Mouse (Mus musculus) urinary bladder, postnatal 25 days (tissue): ENCODE data around the gene AU040320.

Source experiments
- DNase-seq: peaks from one replicate; pipeline ENCODE4 v3.0.0; 2022; ENCODE audit warnings: low spot score

Gene AU040320

DNA sequence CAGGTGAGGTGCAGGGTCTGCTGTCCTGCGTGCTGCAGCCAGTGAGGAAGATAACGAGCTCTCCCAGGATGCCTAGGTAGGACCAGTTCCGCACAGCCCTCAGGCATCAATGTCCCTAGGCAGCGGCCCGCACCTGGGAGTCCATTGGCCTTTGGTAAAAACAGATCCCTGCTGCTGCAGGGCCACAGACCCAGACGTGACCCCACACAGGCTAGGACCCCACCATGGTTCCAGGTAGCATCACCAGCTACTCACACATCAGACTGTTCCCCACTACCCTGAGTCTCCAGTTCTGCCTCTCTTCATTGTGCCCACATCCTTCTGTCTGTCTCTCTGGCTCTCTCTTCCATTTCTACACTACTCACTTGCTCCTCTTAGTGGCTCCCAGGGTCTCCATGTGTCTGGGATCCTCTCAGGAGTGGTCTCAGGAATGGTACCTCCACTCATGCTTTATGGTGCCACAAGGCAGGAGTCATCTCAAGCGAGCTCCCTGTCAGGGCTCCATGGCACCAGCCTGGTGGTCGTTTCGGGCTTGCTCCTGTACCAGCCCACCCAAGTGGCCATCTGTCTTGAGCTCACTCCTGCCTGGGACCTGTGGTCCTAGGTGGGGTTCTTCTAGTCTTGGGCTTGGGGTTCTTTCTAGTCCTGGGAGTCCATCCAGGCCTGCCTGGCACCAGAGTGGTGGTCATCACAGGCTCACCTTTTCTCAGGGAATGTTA, 107.1 kb downstream of the AU040320 start:
- no peak for DNase-seq

DNA sequence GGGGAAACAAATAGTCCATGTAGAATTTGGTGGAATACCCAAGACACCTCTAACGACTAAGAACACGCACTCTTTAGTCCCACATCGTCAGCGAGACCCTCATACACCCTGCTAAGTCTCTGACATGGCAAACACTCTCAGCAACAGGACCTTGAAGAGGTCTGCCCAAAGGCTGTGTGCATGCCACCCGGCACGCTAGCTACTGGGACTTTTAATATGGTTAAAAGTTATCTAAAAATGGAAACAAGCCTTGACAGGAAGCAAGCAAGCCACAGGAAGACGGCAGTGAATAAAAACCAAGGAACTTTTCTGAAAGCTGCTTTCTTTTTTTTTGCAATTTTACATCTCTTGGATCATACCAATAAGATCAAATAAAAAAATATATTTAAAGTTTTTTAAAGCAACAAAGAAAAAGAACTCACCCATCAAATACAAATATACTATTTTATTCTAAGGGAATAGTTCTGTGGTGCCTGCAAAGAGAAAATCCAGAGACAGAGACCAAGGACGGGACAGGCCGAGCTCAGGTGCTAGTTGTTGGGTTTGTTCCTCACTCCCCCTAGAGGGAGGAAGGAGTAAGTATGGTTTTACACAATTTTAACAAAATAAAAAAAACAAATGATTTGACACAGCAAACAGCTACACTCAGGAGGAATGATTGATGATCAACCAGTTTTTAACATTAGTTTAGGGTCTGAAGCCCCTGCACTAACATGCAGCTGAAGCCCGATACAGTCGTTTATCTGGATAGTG, 108.3 kb downstream of the AU040320 start:
- DNase-seq = no peak

DNA sequence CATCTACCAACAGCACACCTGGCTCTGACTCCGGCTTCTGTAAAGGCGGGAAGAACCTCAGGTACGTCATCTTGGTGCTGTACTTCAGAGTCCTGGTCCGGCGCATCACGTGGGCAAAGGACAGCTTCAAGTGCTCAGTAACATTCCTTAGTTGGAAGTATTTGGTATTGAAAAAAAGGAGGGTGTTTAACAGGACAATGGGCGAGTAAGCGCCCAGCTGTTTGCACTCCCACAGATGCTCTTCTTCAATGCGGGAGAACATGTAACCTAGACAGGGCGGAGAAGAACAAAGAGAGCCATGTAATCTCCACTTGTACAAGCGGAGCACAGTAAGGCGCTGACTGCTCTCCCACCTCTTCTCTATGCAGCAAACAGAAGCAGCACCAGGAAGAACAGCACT, 115.4 kb downstream of the AU040320 start:
- DNase-seq = no peak

DNA sequence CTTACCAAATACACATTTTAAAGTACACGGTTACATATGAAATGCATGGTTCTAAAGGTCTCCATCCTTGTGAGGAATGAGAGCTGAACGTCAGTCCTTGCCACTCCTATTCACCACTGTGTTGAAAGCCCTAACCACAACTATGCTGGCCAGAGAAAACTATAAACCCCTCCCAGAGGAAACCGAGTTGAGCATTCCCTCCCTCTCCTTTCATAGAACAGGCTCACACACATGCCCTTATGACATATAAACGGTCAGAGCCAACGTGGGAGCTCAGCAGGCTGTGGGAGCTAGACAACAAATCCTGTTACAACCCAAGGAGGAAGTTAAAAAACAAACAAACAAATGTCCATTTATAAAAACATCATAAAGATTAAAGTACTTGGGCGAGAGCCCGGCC, 119.4 kb downstream of the AU040320 start:
- DNase-seq = no peak

DNA sequence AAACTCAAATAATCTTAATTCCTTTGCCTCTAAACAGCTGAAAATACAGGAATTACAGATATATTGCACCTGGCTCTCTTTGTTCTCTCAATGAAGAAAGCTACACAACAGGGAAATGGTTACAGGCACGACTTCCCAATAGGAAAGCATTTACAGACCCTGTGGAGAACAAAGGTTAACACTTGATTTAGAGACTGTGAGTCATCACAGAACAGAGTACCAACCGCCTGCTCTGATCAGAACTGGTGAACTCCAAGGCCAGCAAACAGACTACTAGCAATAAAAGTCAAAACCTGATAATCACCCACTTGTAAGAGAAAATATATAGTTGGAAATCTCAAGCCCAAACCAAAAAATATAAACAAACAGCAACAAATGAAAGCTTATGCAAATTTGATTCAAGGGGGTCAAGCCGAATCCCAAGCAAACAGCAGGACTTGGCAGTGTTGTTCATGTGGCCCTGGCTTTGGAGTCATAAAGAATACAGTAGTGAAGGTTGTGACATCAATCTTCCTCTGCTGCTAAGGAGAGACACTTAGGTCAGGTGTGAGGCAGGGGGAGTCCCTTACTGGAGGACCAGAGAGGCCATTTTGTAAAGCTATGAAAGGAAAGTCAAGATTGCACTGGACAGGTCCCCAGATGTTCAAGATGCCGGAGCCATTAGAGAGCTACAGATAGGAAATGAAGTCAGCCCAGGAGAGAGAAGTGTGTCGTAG, 126.4 kb downstream of the AU040320 start:
- DNase-seq = no peak

DNA sequence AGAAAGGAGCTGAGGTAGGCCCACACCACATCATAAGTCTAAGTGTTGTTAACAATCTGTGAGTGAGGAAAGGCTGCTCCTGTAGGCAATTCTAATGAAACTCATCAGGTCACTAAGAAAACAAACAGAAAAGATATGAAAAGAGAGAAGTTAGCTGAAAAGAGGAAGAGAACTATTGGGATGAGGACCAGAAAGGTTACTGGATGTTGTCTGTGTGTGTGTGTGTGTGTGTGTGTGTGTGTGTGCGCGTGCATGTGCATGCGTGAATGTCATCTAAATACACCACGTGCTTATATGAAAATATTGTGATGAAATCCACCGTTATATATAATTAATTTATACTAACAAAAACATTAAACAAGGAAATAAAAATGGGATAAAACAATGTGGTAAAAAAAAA, 130.3 kb downstream of the AU040320 start:
- DNase-seq = no peak

DNA sequence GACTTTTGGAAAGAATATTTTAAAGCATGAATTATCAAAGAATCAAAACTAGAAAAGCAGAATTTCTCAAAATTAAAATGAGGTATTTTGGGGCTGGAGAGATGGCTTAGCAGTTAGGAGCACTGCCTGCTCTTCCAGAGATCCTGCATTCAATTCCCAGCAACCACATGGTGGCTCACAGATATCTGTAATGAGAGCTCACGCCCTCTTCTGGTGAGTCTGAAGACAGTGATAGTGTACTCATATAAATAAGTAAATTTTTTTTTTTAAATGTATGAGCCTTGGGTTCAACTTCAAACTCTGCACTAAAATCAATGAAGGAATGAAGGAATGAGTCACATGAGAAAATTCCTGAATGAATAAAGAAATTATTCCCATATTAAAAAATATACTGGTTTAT, 132.6 kb downstream of the AU040320 start:
- DNase-seq = no peak

DNA sequence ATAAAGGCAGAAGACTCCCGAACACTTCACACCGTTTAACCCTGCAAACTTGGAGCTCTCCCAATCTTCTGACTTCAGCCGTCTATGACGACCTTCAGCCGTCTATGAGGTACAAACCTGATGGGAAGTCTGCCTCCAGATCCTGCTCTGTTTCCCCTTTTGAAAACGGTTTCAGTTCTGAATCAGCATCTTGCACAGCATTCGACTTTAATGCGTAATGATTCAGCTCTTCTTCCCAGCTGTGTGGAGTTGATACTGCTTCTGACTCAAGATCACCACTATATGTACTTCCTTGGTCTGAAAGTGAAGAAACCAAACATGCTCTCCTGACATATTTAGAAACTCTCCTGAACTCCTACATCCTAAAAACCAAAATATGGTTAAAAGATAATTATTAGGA, 136.5 kb downstream of the AU040320 start:
- no peak for DNase-seq
